11 mouse cellular contexts compared by ENCODE assay signal in genomic region chr6:114406634-114407033, GRCm38 (mm10). TPM values are rescaled to one million over a fixed set of nuclear protein-coding genes. Genes with fewer than 3 reads are reported as not detected.
DNase-seq lines count a peak whose midpoint lies in the region; ATAC-seq and TF ChIP-seq lines count a peak whose summit lies in the region.
"Had no signal": no experiment of that assay in that cellular context is flagged by ENCODE, and none has a peak within 500 bp of the region (broad histone marks: within the 10 kb centered on the region; RNA-seq: fewer than 3 reads in every experiment).

No protein-coding gene starts in this region.

- no peak overlapping the region for H3K27ac ChIP-seq in intestine, postnatal 0 days (ENCODE audit: low read depth, low read length)
- no peak overlapping the region for H3K27ac ChIP-seq in intestine, embryonic 15.5 days
- no peak overlapping the region for H3K27ac ChIP-seq in midbrain, postnatal 0 days (ENCODE audit: low read depth, low read length)
- no peak overlapping the region for H3K27ac ChIP-seq in midbrain, embryonic 16.5 days (ENCODE audit: low read length)
- no peak overlapping the region for H3K27ac ChIP-seq in bone marrow macrophage, adult 2 months (ENCODE audit: insufficient read depth, low read depth, low read length)
- H3K27ac ChIP-seq: macrophage had no signal

- DNase-seq in midbrain, postnatal 0 days (ENCODE audit: low spot score): no peak
- DNase-seq in thymus, postnatal 14 days: peak; percentile 30
- no peak for DNase-seq in left cerebral cortex, adult 9 months (ENCODE audit: low spot score in 2 of 2)
- DNase-seq: heart, postnatal 4 days; kidney, postnatal 10 days had no signal

- H3K4me3 ChIP-seq in intestine, postnatal 0 days (ENCODE audit: low read depth, low read length): no peak overlapping the region
- no peak overlapping the region for H3K4me3 ChIP-seq in intestine, embryonic 15.5 days (replicated peaks)
- H3K4me3 ChIP-seq in midbrain, postnatal 0 days (ENCODE audit: low read depth, low read length): no peak overlapping the region
- H3K4me3 ChIP-seq in midbrain, embryonic 16.5 days (ENCODE audit: low read depth, low read length): no peak overlapping the region
- no peak overlapping the region for H3K4me3 ChIP-seq in bone marrow macrophage, adult 2 months (ENCODE audit: insufficient read depth, low read length)

- WGBS in intestine, postnatal 0 days: 51% methylated on average over 1 of the region's 1 CpGs
- WGBS in intestine, embryonic 15.5 days: 44% methylated on average over 1 of the region's 1 CpGs
- WGBS in midbrain, postnatal 0 days: 62% methylated on average over 1 of the region's 1 CpGs
- 47% methylated on average over 1 of the region's 1 CpGs for WGBS in midbrain, embryonic 16.5 days

- no peaks in the 10 kb centered on the region for H3K36me3 ChIP-seq in intestine, postnatal 0 days (ENCODE audit: control insufficient read depth, insufficient read depth)
- no peaks in the 10 kb centered on the region for H3K36me3 ChIP-seq in intestine, embryonic 15.5 days
- H3K36me3 ChIP-seq in midbrain, postnatal 0 days (ENCODE audit: insufficient read depth, low read length): no peaks in the 10 kb centered on the region
- H3K36me3 ChIP-seq in midbrain, embryonic 16.5 days (ENCODE audit: control insufficient read depth, insufficient read depth, low read length): no peaks in the 10 kb centered on the region

- TF ChIP-seq POLR2A in bone marrow macrophage, adult 2 months (IDR thresholded peaks at IDR 0.05; ENCODE audit: borderline replicate concordance, low read depth, low read length): no peak

- no peaks in the 10 kb centered on the region for H3K27me3 ChIP-seq in intestine, postnatal 0 days (replicated peaks; ENCODE audit: control insufficient read depth, insufficient read depth, low read length)
- H3K27me3 ChIP-seq in intestine, embryonic 15.5 days (replicated peaks): 0 out of 2 replicates have a peak, but pooled peaks cover 9% of the 10 kb centered on the region
- H3K27me3 ChIP-seq in midbrain, postnatal 0 days (ENCODE audit: insufficient read depth, low read length): no peaks in the 10 kb centered on the region
- H3K27me3 ChIP-seq in midbrain, embryonic 16.5 days (ENCODE audit: control insufficient read depth, insufficient read depth, low read depth, low read length): no peaks in the 10 kb centered on the region

- H3K9me3 ChIP-seq in intestine, postnatal 0 days (ENCODE audit: control insufficient read depth): no peaks in the 10 kb centered on the region
- no peaks in the 10 kb centered on the region for H3K9me3 ChIP-seq in intestine, embryonic 15.5 days
- no peaks in the 10 kb centered on the region for H3K9me3 ChIP-seq in midbrain, postnatal 0 days (ENCODE audit: low read length)
- no peaks in the 10 kb centered on the region; the same call in 1 of the 2 replicates for H3K9me3 ChIP-seq in midbrain, embryonic 16.5 days (replicated peaks; ENCODE audit: control insufficient read depth, low read length, poor library complexity, severe bottlenecking)

- TF ChIP-seq CTCF in intestine, postnatal 0 days (IDR thresholded peaks at IDR 0.05; ENCODE audit: low read depth): peak; percentile 72
- peak; percentile 62 for TF ChIP-seq CTCF in midbrain, postnatal 0 days (IDR thresholded peaks at IDR 0.05)
- peak; percentile 44; the same call in 1 of the 2 replicates for TF ChIP-seq CTCF in bone marrow macrophage, adult 2 months (IDR thresholded peaks at IDR 0.05; ENCODE audit: low read depth, low read length)

- H3K4me2 ChIP-seq in intestine, postnatal 0 days (replicated peaks; ENCODE audit: low read depth): no peak overlapping the region
- no peak overlapping the region for H3K4me2 ChIP-seq in intestine, embryonic 15.5 days (replicated peaks)
- H3K4me2 ChIP-seq in midbrain, postnatal 0 days (ENCODE audit: low read depth, low read length, poor library complexity, severe bottlenecking): no peak overlapping the region
- H3K4me2 ChIP-seq in midbrain, embryonic 16.5 days (ENCODE audit: low read length): no peak overlapping the region

- ATAC-seq in intestine, postnatal 0 days: no peak
- no peak for ATAC-seq in intestine, embryonic 15.5 days
- ATAC-seq in midbrain, postnatal 0 days (ENCODE audit: low FRiP score): no peak
- ATAC-seq in midbrain, embryonic 16.5 days: no peak
- no peak for ATAC-seq in monocyte, adult 5-6 weeks (replicated peaks; ENCODE audit: insufficient number of reproducible peaks, low FRiP score, low TSS enrichment, poor library complexity, severe bottlenecking)

- no peak overlapping the region for H3K9ac ChIP-seq in intestine, postnatal 0 days (ENCODE audit: low read depth, low read length)
- H3K9ac ChIP-seq in intestine, embryonic 15.5 days: no peak overlapping the region
- no peak overlapping the region for H3K9ac ChIP-seq in midbrain, postnatal 0 days (replicated peaks; ENCODE audit: low read length, poor library complexity, severe bottlenecking)
- no peak overlapping the region for H3K9ac ChIP-seq in midbrain, embryonic 16.5 days (ENCODE audit: low read depth, low read length)

- H3K4me1 ChIP-seq in intestine, postnatal 0 days (replicated peaks; ENCODE audit: control insufficient read depth, insufficient read depth, low read length): no peaks in the 10 kb centered on the region
- H3K4me1 ChIP-seq in intestine, embryonic 15.5 days (replicated peaks): peaks cover 8% of the 10 kb centered on the region; the same call in 1 of the 2 replicates
- no peaks in the 10 kb centered on the region for H3K4me1 ChIP-seq in midbrain, postnatal 0 days (ENCODE audit: insufficient read depth, low read length)
- peaks cover 3% of the 10 kb centered on the region; the same call in 1 of the 2 replicates for H3K4me1 ChIP-seq in midbrain, embryonic 16.5 days (ENCODE audit: control insufficient read depth, insufficient read depth, low read length)
- H3K4me1 ChIP-seq in bone marrow macrophage, adult 2 months (ENCODE audit: control insufficient read depth, insufficient read depth, low read length): peaks cover 17% of the 10 kb centered on the region

RNA-seq across cellular contexts. Expression of gene Hrh1, which starts 8.9 kb away (rescaled TPM):
- 0.46 TPM in 2 replicates for polyA plus RNA-seq in intestine, postnatal 0 days (2015; fragmentation: Nextera tagmentation; extraction: Ambion mirVana)
- polyA plus RNA-seq in intestine, embryonic 15.5 days (2015; fragmentation: Nextera tagmentation; extraction: Ambion mirVana): 0.97 and 0.98 TPM in 2 replicates
- 1.9 and 2.4 TPM in 2 replicates for total RNA-seq in midbrain, postnatal 0 days (2014; rRNA removed)
- polyA plus RNA-seq in midbrain, postnatal 0 days (2015; fragmentation: Nextera tagmentation; extraction: Ambion mirVana): 1.6 and 1.9 TPM in 2 replicates
- polyA plus RNA-seq in midbrain, embryonic 16.5 days (2015; fragmentation: Nextera tagmentation; extraction: Ambion mirVana): 1.5 and 1.8 TPM in 2 replicates
- polyA plus RNA-seq in bone marrow macrophage, adult 2 months (2012; ENCODE audit: insufficient read depth, insufficient read length, missing spikeins): 0.66 and 0.76 TPM in 2 replicates
- 0.19 to 0.67 TPM in 2 of 3 replicates, not detected in the other for total RNA-seq in monocyte, adult 5-6 weeks (2017)
